Mouse (Mus musculus) MEL (cell line): ENCODE measurements around the gene Mfsd2b.

Experiments
- CHD2 ChIP-seq: IDR thresholded peaks from 2 replicates; pipeline ENCODE4 v1.6.1; 2011; ENCODE audit warnings: low read length, improper control_type of control experiment
- CTCF ChIP-seq, 3 experiments: IDR thresholded peaks in 2 of 3; conservative IDR thresholded peaks in 1 of 3; 2 replicates each; pipeline ENCODE4 v1.5.1; 2011 to 2012; ENCODE audit warnings: low read length in 3 of 3, low read depth in 2 of 3, mild to moderate bottlenecking in 2 of 3, improper control_type of control experiment in 1 of 3, inconsistent platforms in 1 of 3, mixed read lengths in 1 of 3, moderate library complexity in 1 of 3; ENCODE audit not compliant: control insufficient read depth in 1 of 3, insufficient read depth in 1 of 3, poor library complexity in 1 of 3, severe bottlenecking in 1 of 3
- EP300 ChIP-seq, 2 experiments: IDR thresholded peaks; 2 replicates each; pipeline ENCODE4 v1.6.1; 2011; ENCODE audit warnings: improper control_type of control experiment in 2 of 2, low read length in 2 of 2, low read depth in 1 of 2, mild to moderate bottlenecking in 1 of 2
- GATA1 ChIP-seq: IDR thresholded peaks from 2 replicates; pipeline ENCODE4 v1.6.1; 2011; ENCODE audit warnings: low read depth, low read length, improper control_type of control experiment
- JUND ChIP-seq: IDR thresholded peaks from 2 replicates; pipeline ENCODE4 v1.6.1; 2011; ENCODE audit warnings: low read depth, mild to moderate bottlenecking, improper control_type of control experiment, low read length
- MAZ ChIP-seq: IDR thresholded peaks from 2 replicates; pipeline ENCODE4 v1.6.1; 2012; ENCODE audit warnings: low read depth, mild to moderate bottlenecking, inconsistent platforms, low read length, improper control_type of control experiment
- POLR2A ChIP-seq, 2 experiments: IDR thresholded peaks; 2 replicates each; pipeline ENCODE4 v1.6.1; 2011 to 2012; ENCODE audit warnings: low read length in 2 of 2, mild to moderate bottlenecking in 2 of 2, control low read depth in 1 of 2, improper control_type of control experiment in 1 of 2, low read depth in 1 of 2, moderate library complexity in 1 of 2; ENCODE audit not compliant: control insufficient read depth in 1 of 2, insufficient read depth in 1 of 2, poor library complexity in 1 of 2
- ZNF384 ChIP-seq: IDR thresholded peaks from 2 replicates; pipeline ENCODE4 v1.6.1; 2012; ENCODE audit warnings: low read depth, mild to moderate bottlenecking, inconsistent platforms, low read length, improper control_type of control experiment

DNA sequence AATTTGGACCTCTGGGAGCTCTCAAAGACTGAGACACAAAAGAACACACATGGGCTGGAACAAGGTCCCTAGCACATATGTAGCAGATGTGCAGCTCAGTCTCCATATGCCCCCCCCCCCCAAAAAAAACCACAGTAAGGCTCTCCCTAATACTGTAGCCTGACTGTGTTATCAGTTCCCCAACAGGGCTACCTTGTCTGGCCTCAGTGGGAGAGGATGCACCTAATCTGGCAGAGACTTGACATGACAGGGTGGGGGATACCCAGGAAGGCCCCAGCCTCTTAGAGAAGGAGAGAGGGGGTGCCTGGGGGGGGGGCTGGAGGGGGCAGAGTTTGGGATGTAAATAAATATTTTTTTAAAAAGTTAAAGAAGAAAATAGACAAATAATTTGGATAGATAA is 14.6 kb upstream of the Mfsd2b start:
- no peak for TF ChIP-seq ZNF384
- TF ChIP-seq CTCF (IDR thresholded peaks at IDR 0.05 in 2 of 3, conservative IDR thresholded peaks at IDR 0.05 in 1 of 3; ENCODE audit: control insufficient read depth in 1 of 3, insufficient read depth in 1 of 3, low read depth in 2 of 3, low read length in 3 of 3, poor library complexity in 1 of 3, severe bottlenecking in 1 of 3) = no peak
- TF ChIP-seq EP300 (IDR thresholded peaks at IDR 0.05; ENCODE audit: low read depth in 1 of 2, low read length in 2 of 2) = no peak
- TF ChIP-seq POLR2A (IDR thresholded peaks at IDR 0.05; ENCODE audit: control insufficient read depth in 1 of 2, insufficient read depth in 1 of 2, low read depth in 1 of 2, low read length in 2 of 2, poor library complexity in 1 of 2) = no peak
- no peak for TF ChIP-seq GATA1
- no peak for TF ChIP-seq CHD2
- no peak for TF ChIP-seq MAZ
- no peak for TF ChIP-seq JUND
